Mouse (Mus musculus) cerebellum, adult 9-11 months (tissue): Measurements from ENCODE around the gene Hoxb4.

Experiments
- DNase-seq: peaks from one replicate; pipeline ENCODE4 v3.0.0; 2022

Gene Hoxb4

GRCm38 (mm10) chr11:96338957-96339855, 21.1 kb downstream of the Hoxb4 start:
- DNase-seq = no peak

- no peak for DNase-seq
Measured at GRCm38 (mm10) chr11:96340698-96341365, 22.8 kb downstream of the Hoxb4 start.

- no peak for DNase-seq
Measured at GRCm38 (mm10) chr11:96341701-96342575, 23.9 kb downstream of the Hoxb4 start.

- DNase-seq = no peak
Measured at GRCm38 (mm10) chr11:96342576-96342930, 24.5 kb downstream of the Hoxb4 start.

GRCm38 (mm10) chr11:96343206-96343745, 25.2 kb downstream of the Hoxb4 start:
- no peak for DNase-seq

GRCm38 (mm10) chr11:96344061-96344877, 26.2 kb downstream of the Hoxb4 start:
- no peak for DNase-seq

GRCm38 (mm10) chr11:96344878-96345159, 26.8 kb downstream of the Hoxb4 start:
- no peak for DNase-seq

GRCm38 (mm10) chr11:96345220-96345892, 27.3 kb downstream of the Hoxb4 start:
- DNase-seq = no peak

GRCm38 (mm10) chr11:96345893-96346806, 28.1 kb downstream of the Hoxb4 start:
- DNase-seq = no peak

- no peak for DNase-seq
Measured at GRCm38 (mm10) chr11:96346916-96347520, 29.0 kb downstream of the Hoxb4 start.

GRCm38 (mm10) chr11:96347717-96348116, 29.6 kb downstream of the Hoxb4 start:
- no peak for DNase-seq

GRCm38 (mm10) chr11:96348141-96348928, 30.3 kb downstream of the Hoxb4 start:
- DNase-seq = no peak

GRCm38 (mm10) chr11:96348988-96349387, 30.9 kb downstream of the Hoxb4 start:
- DNase-seq = no peak

GRCm38 (mm10) chr11:96349491-96350340, 31.6 kb downstream of the Hoxb4 start:
- DNase-seq = no peak

GRCm38 (mm10) chr11:96350341-96350624, 32.2 kb downstream of the Hoxb4 start, which contains the start of gene Hoxb2:
Hoxb2 (plus strand) TSS chr11:96350525.
- DNase-seq = no peak

GRCm38 (mm10) chr11:96350791-96351190, 32.7 kb downstream of the Hoxb4 start:
- DNase-seq = no peak

GRCm38 (mm10) chr11:96351312-96351711, 33.2 kb downstream of the Hoxb4 start:
- DNase-seq = no peak

- no peak for DNase-seq
Measured at GRCm38 (mm10) chr11:96351831-96352230, 33.8 kb downstream of the Hoxb4 start.
